Mouse (Mus musculus) embryonic facial prominence, embryonic 14.5 days (tissue): Measurements from ENCODE around the gene Smok3c. TPM values are rescaled to one million over a fixed set of nuclear protein-coding genes. Genes with fewer than 3 reads are reported as not detected.
"Not testable (repeated sequence)": the region's sequence is repeated elsewhere in the genome, so short reads cannot be mapped to it uniquely, and the experiment has no call there.

Experiments used
- ATAC-seq: fragments of 200-750 bp; cut with Nextera tagmentation; 2 replicates; pipeline ENCODE4 v1.8.0; 2017; ENCODE audit warnings: low read depth, moderate number of reproducible peaks, moderate TSS enrichment
- DNase-seq: peaks from one replicate; pipeline ENCODE4 v3.0.0-alpha.2; 2015; ENCODE audit warnings: low spot score
- H3K27ac ChIP-seq: fragments of 300-500 bp; sonication (generic); replicated peaks from 2 replicates; pipeline ENCODE4 v1.5.1; 2014; ENCODE audit warnings: low read depth, mild to moderate bottlenecking, low read length, moderate library complexity
- H3K27me3 ChIP-seq: fragments of 300-500 bp; sonication (generic); replicated peaks from 2 replicates; pipeline ENCODE4 v1.6.1; 2014; ENCODE audit warnings: low read length; ENCODE audit not compliant: control insufficient read depth, insufficient read depth
- H3K36me3 ChIP-seq: fragments of 300-500 bp; sonication (generic); 2 replicates; pipeline ENCODE4 v1.6.1; 2014; ENCODE audit warnings: low read length, mixed read lengths; ENCODE audit not compliant: control insufficient read depth, insufficient read depth
- H3K4me1 ChIP-seq: fragments of 300-500 bp; sonication (generic); 2 replicates; pipeline ENCODE4 v1.6.1; 2014; ENCODE audit warnings: antibody characterized with exemption, low read length; ENCODE audit not compliant: control insufficient read depth, insufficient read depth
- H3K4me2 ChIP-seq: fragments of 300-500 bp; sonication (generic); 2 replicates; pipeline ENCODE4 v1.6.1; 2014; ENCODE audit warnings: low read depth, mild to moderate bottlenecking, low read length, moderate library complexity, mixed read lengths
- H3K4me3 ChIP-seq: fragments of 300-500 bp; sonication (generic); 2 replicates; pipeline ENCODE4 v1.5.1; 2014; ENCODE audit warnings: low read depth, mild to moderate bottlenecking, low read length
- H3K9ac ChIP-seq: fragments of 300-500 bp; sonication (generic); 2 replicates; pipeline ENCODE4 v1.6.1; 2014; ENCODE audit warnings: low read depth, mild to moderate bottlenecking, low read length, moderate library complexity, mixed read lengths
- H3K9me3 ChIP-seq: fragments of 300-500 bp; sonication (generic); 2 replicates; pipeline ENCODE4 v1.6.1; 2016; ENCODE audit warnings: low read length; ENCODE audit not compliant: control insufficient read depth
- WGBS: fragments of 180-500 bp; shearing (Covaris S2); extraction: QIAGEN DNeasy Blood & Tissue Kit; methylation state at CpG from one replicate; pipeline ENCODE4 v1.1.7; 2014; 5-methylcytosine and 5-hydroxymethylcytosine counted together
- polyA plus RNA-seq: library from polyadenylated mRNA; unstranded; fragments of >200 nt; fragmentation: Nextera tagmentation; extraction: Ambion mirVana; gene quantifications from 2 replicates; pipeline ENCODE4 v1.2.1, GENCODE M21; 2014

Gene Smok3c
- not detected in 2 replicates for polyA plus RNA-seq

GRCm38 (mm10) chr5:138052894-138053293, at the start of gene Smok3c:
TSS of gene Smok3c (plus strand) at chr5:138053194.
- not testable (repeated sequence) for H3K4me3 ChIP-seq, H3K9me3 ChIP-seq, H3K36me3 ChIP-seq, DNase-seq, H3K27ac ChIP-seq, H3K27me3 ChIP-seq, ATAC-seq, H3K9ac ChIP-seq, H3K4me1 ChIP-seq, H3K4me2 ChIP-seq
- no CpG with 5 or more reads among the region's 5 CpGs for WGBS

- Histone ChIP-seq H3K36me3 (no peaks in the 10 kb centered on the region), H3K27me3 (no peaks in the 10 kb centered on the region), H3K4me2 (no peak overlapping the region), H3K9me3 (no peaks in the 10 kb centered on the region), H3K4me1 (no peaks in the 10 kb centered on the region), H3K9ac (no peak overlapping the region), H3K27ac (no peak overlapping the region), H3K4me3 (no peak overlapping the region)
- DNase-seq (no peak), ATAC-seq (no peak)
- 83% methylated on average over 5 of the region's 5 CpGs for WGBS
These were observed 43.6 kb upstream of the Smok3c start for GRCm38 (mm10) chr5:138009437-138009836.

GRCm38 (mm10) chr5:138012382-138012781, 40.6 kb upstream of the Smok3c start:
- Histone ChIP-seq H3K9me3 (no peaks in the 10 kb centered on the region), H3K27me3 (no peaks in the 10 kb centered on the region), H3K4me1 (no peaks in the 10 kb centered on the region), H3K4me3 (no peak overlapping the region), H3K27ac (no peak overlapping the region), H3K9ac (no peak overlapping the region), H3K36me3 (no peaks in the 10 kb centered on the region), H3K4me2 (no peak overlapping the region)
- ATAC-seq (no peak), DNase-seq (no peak)
- 91% methylated on average over 5 of the region's 5 CpGs for WGBS

GRCm38 (mm10) chr5:138016530-138016929, 36.5 kb upstream of the Smok3c start:
- no peak for DNase-seq
- WGBS: 87% methylated on average over 2 of the region's 2 CpGs
- Histone ChIP-seq H3K27me3 (no peaks in the 10 kb centered on the region), H3K4me2 (no peak overlapping the region), H3K4me3 (no peak overlapping the region), H3K36me3 (no peaks in the 10 kb centered on the region), H3K9me3 (no peaks in the 10 kb centered on the region), H3K9ac (no peak overlapping the region), H3K27ac (no peak overlapping the region), H3K4me1 (no peaks in the 10 kb centered on the region)
- ATAC-seq: no peak

- H3K9me3 ChIP-seq: no peaks in the 10 kb centered on the region
- no peaks in the 10 kb centered on the region for H3K36me3 ChIP-seq
- no peaks in the 10 kb centered on the region for H3K27me3 ChIP-seq
- DNase-seq: no peak
- no peak overlapping the region for H3K27ac ChIP-seq
- H3K9ac ChIP-seq: no peak overlapping the region
- H3K4me1 ChIP-seq: no peaks in the 10 kb centered on the region
- no peak overlapping the region for H3K4me2 ChIP-seq
- peak; percentile 60; the same call in 1 of the 2 replicates for ATAC-seq
- no peak overlapping the region for H3K4me3 ChIP-seq
These were observed 36.0 kb upstream of the Smok3c start for GRCm38 (mm10) chr5:138016997-138017396.

GRCm38 (mm10) chr5:138019577-138019976, 33.4 kb upstream of the Smok3c start:
- H3K27me3 ChIP-seq, H3K9ac ChIP-seq, ATAC-seq, H3K4me1 ChIP-seq, H3K9me3 ChIP-seq, H3K27ac ChIP-seq, H3K36me3 ChIP-seq, H3K4me3 ChIP-seq, H3K4me2 ChIP-seq, DNase-seq: not testable (repeated sequence)
- 88% methylated on average over 3 of the region's 4 CpGs for WGBS

- H3K27me3 ChIP-seq, DNase-seq, H3K4me2 ChIP-seq, H3K9me3 ChIP-seq, H3K4me3 ChIP-seq, H3K4me1 ChIP-seq, H3K36me3 ChIP-seq, H3K27ac ChIP-seq, H3K9ac ChIP-seq, ATAC-seq: not testable (repeated sequence)
- WGBS: 81% methylated on average over 3 of the region's 7 CpGs
These were observed 32.0 kb upstream of the Smok3c start, which contains the start of the genes Smok3a and Smok3b for GRCm38 (mm10) chr5:138020961-138021479. TSS of gene Smok3a (plus strand) at chr5:138021261. TSS of gene Smok3b (plus strand) at chr5:138021429.

- WGBS: 85% methylated on average over 4 of the region's 4 CpGs
- no peak for ATAC-seq
These were observed 20.8 kb downstream of the Smok3c start for GRCm38 (mm10) chr5:138073803-138074202.

GRCm38 (mm10) chr5:138075684-138076083, 22.7 kb downstream of the Smok3c start:
- H3K9ac ChIP-seq: no peak overlapping the region
- no peak overlapping the region for H3K4me3 ChIP-seq
- H3K4me1 ChIP-seq: no peaks in the 10 kb centered on the region
- H3K27me3 ChIP-seq: no peaks in the 10 kb centered on the region
- no peaks in the 10 kb centered on the region for H3K9me3 ChIP-seq
- no peak overlapping the region for H3K27ac ChIP-seq
- no peak overlapping the region for H3K4me2 ChIP-seq
- no peak for ATAC-seq
- DNase-seq: no peak
- 66% methylated on average over 3 of the region's 3 CpGs for WGBS
- no peaks in the 10 kb centered on the region for H3K36me3 ChIP-seq

More at GRCm38 (mm10) chr5:138073803-138074202, 20.8 kb downstream of the Smok3c start:
- Histone ChIP-seq H3K9ac (no peak overlapping the region), H3K27me3 (no peaks in the 10 kb centered on the region), H3K9me3 (no peaks in the 10 kb centered on the region), H3K4me1 (no peaks in the 10 kb centered on the region), H3K36me3 (no peaks in the 10 kb centered on the region), H3K4me2 (no peak overlapping the region), H3K27ac (no peak overlapping the region), H3K4me3 (no peak overlapping the region)
- DNase-seq: no peak
